Mouse (Mus musculus): ENCODE measurements around the gene Lman2.

GRCm38 (mm10) chr13:55339259-55339658 lies 23.3 kb downstream of the Lman2 start:
- TF ChIP-seq GATA1 (IDR thresholded peaks at IDR 0.05; ENCODE audit: borderline replicate concordance, low read length): no peak
- TF ChIP-seq FLI1 (IDR thresholded peaks at IDR 0.05; ENCODE audit: low read length): no peak
